ENCODE assay signal across 7 mouse cellular contexts in genomic region chr17:45584939-45585678, GRCm38 (mm10). TPM values are rescaled to one million over a fixed set of nuclear protein-coding genes. Genes with fewer than 3 reads are reported as not detected.
A peak's percentile ranks its signal among the peaks of the same experiment; 100 is the strongest.
DNase-seq lines count a peak whose midpoint lies in the region; ATAC-seq and TF ChIP-seq lines count a peak whose summit lies in the region.

No protein-coding gene starts in this region.

- TF ChIP-seq CTCF in heart, adult 2 months (IDR thresholded peaks at IDR 0.05), result no peak; the same call in 1 of the 2 replicates
- TF ChIP-seq CTCF in kidney, adult 2 months (conservative IDR thresholded peaks at IDR 0.05; ENCODE audit: insufficient read depth, insufficient read length, low read depth, low read length), result peak; percentile 75
- TF ChIP-seq CTCF in midbrain, postnatal 0 days (IDR thresholded peaks at IDR 0.05), result peak; percentile 89

- peak overlapping the region; percentile 51 for H3K9ac ChIP-seq in heart, adult 2 months (ENCODE audit: low read depth, low read length)
- H3K9ac ChIP-seq in midbrain, postnatal 0 days (replicated peaks; ENCODE audit: low read length, poor library complexity, severe bottlenecking), result no peak overlapping the region; the same call in 1 of the 2 replicates

- DNase-seq in adrenal gland, postnatal 10 days, result peak; percentile 87
- DNase-seq in embryonic facial prominence, embryonic 10.5 days (ENCODE audit: low spot score), result peak; percentile 90
- peak; percentile 88 for DNase-seq in heart, adult 2 months
- DNase-seq in kidney, adult 2 months, result peak; percentile 86
- DNase-seq in liver, result peak; percentile 76
- peak; percentile 86 for DNase-seq in midbrain, postnatal 0 days (ENCODE audit: low spot score)
- peak; percentile 51 to 66 for DNase-seq in spleen, postnatal 36 days (ENCODE audit: low spot score in 2 of 2)

- no peak overlapping the region for H3K4me2 ChIP-seq in midbrain, postnatal 0 days (ENCODE audit: low read depth, low read length, poor library complexity, severe bottlenecking)

- no peaks in the 10 kb centered on the region for H3K79me2 ChIP-seq in heart, adult 2 months (replicated peaks; ENCODE audit: control insufficient read depth, insufficient read depth, low read length)

- intact Hi-C loops in heart, adult 2 months (cut with DNase I), result loop anchor here (1.0 to 10.0 kb wide), 6 partner anchors 11 to 570 kb away; partner anchors contain the start of genes Mad2l1bp and Slc29a1

- TF ChIP-seq EP300 in heart, adult 2 months (IDR thresholded peaks at IDR 0.05; ENCODE audit: insufficient read depth, low read depth, low read length), result peak; percentile 39; the same call in 1 of the 2 replicates

- H3K27ac ChIP-seq in embryonic facial prominence, embryonic 10.5 days (replicated peaks), result peak overlapping the region; percentile 87
- H3K27ac ChIP-seq in heart, adult 2 months, result peak overlapping the region; percentile 90
- peak overlapping the region; percentile 92 for H3K27ac ChIP-seq in kidney, adult 2 months (ENCODE audit: insufficient read depth, low read depth, low read length)
- H3K27ac ChIP-seq in midbrain, postnatal 0 days (ENCODE audit: low read depth, low read length), result peak overlapping the region; percentile 69

- peaks cover 42% of the 10 kb centered on the region for H3K4me1 ChIP-seq in embryonic facial prominence, embryonic 10.5 days
- H3K4me1 ChIP-seq in heart, adult 2 months (ENCODE audit: control insufficient read depth, insufficient read depth, low read length), result peaks cover 27% of the 10 kb centered on the region
- H3K4me1 ChIP-seq in kidney, adult 2 months (ENCODE audit: control insufficient read depth, insufficient read depth, low read length), result peaks cover 26% of the 10 kb centered on the region
- no peaks in the 10 kb centered on the region for H3K4me1 ChIP-seq in midbrain, postnatal 0 days (ENCODE audit: insufficient read depth, low read length)

- 8% methylated on average over 14 of the region's 14 CpGs for WGBS in embryonic facial prominence, embryonic 10.5 days
- WGBS in heart, adult 2 months, result 6% methylated on average over 14 of the region's 14 CpGs
- WGBS in kidney, adult 2 months, result 20% methylated on average over 14 of the region's 14 CpGs
- 22% methylated on average over 14 of the region's 14 CpGs for WGBS in midbrain, postnatal 0 days

- peaks cover 4% of the 10 kb centered on the region; the same call in 1 of the 2 replicates for H3K9me3 ChIP-seq in embryonic facial prominence, embryonic 10.5 days
- no peaks in the 10 kb centered on the region for H3K9me3 ChIP-seq in midbrain, postnatal 0 days (ENCODE audit: low read length)

- peaks cover 37% of the 10 kb centered on the region for H3K36me3 ChIP-seq in embryonic facial prominence, embryonic 10.5 days (replicated peaks)
- H3K36me3 ChIP-seq in heart, adult 2 months (ENCODE audit: control insufficient read depth, insufficient read depth, low read length), result peaks cover 11% of the 10 kb centered on the region; the same call in 1 of the 2 replicates
- no peaks in the 10 kb centered on the region for H3K36me3 ChIP-seq in kidney, adult 2 months (ENCODE audit: control insufficient read depth, insufficient read depth, low read length)
- no peaks in the 10 kb centered on the region for H3K36me3 ChIP-seq in midbrain, postnatal 0 days (ENCODE audit: insufficient read depth, low read length)

- H3K4me3 ChIP-seq in embryonic facial prominence, embryonic 10.5 days, result peak overlapping the region; percentile 37
- peak overlapping the region; percentile 9; the same call in 1 of the 2 replicates for H3K4me3 ChIP-seq in heart, adult 2 months
- no peak overlapping the region for H3K4me3 ChIP-seq in kidney, adult 2 months (ENCODE audit: insufficient read depth, low read depth, low read length)
- no peak overlapping the region for H3K4me3 ChIP-seq in midbrain, postnatal 0 days (ENCODE audit: low read depth, low read length)

- no peaks in the 10 kb centered on the region for H3K27me3 ChIP-seq in embryonic facial prominence, embryonic 10.5 days (replicated peaks; ENCODE audit: low read depth, poor library complexity, severe bottlenecking)
- H3K27me3 ChIP-seq in heart, adult 2 months (ENCODE audit: control insufficient read depth, insufficient read depth, low read length), result no peaks in the 10 kb centered on the region
- H3K27me3 ChIP-seq in kidney, adult 2 months (replicated peaks; ENCODE audit: control insufficient read depth, insufficient read depth, low read length), result no peaks in the 10 kb centered on the region
- no peaks in the 10 kb centered on the region for H3K27me3 ChIP-seq in midbrain, postnatal 0 days (ENCODE audit: insufficient read depth, low read length)

- TF ChIP-seq POLR2A in heart, adult 2 months (IDR thresholded peaks at IDR 0.05; ENCODE audit: insufficient read depth, low read depth, low read length), result peak; percentile 69
- TF ChIP-seq POLR2A in kidney, adult 2 months (IDR thresholded peaks at IDR 0.05; ENCODE audit: low read depth, low read length), result no peak

- ATAC-seq in midbrain, postnatal 0 days (ENCODE audit: low FRiP score), result peak; percentile 71

RNA-seq across cellular contexts. Expression of gene Hsp90ab1, which starts 12.0 kb away (rescaled TPM):
- total RNA-seq in adrenal gland, postnatal 10 days (2021), result 1,000 to 10,000 TPM; 1,111 to 1,198 TPM
- polyA plus RNA-seq in embryonic facial prominence, embryonic 10.5 days (2016; fragmentation: Nextera tagmentation; extraction: Ambion mirVana), result 2,187 and 2,215 TPM in 2 replicates
- 1,000 to 10,000 TPM; 1,183 to 1,319 TPM for total RNA-seq in heart, adult 2 months (2021)
- 464 and 736 TPM in 2 replicates for polyA plus RNA-seq in heart, adult 2 months (2012; rRNA removed)
- polyA plus RNA-seq in kidney, adult 2 months (2012; rRNA removed), result 369 and 408 TPM in 2 replicates
- total RNA-seq in midbrain, postnatal 0 days (2014; rRNA removed), result 1,063 and 1,068 TPM in 2 replicates
- polyA plus RNA-seq in midbrain, postnatal 0 days (2015; fragmentation: Nextera tagmentation; extraction: Ambion mirVana), result 1,368 and 1,371 TPM in 2 replicates

RNA-seq across cellular contexts. Expression of gene Slc29a1, which starts 14.3 kb away (rescaled TPM):
- total RNA-seq in adrenal gland, postnatal 10 days (2021), result 100 to 1,000 TPM; 130 to 145 TPM
- 53.4 and 58.1 TPM in 2 replicates for polyA plus RNA-seq in embryonic facial prominence, embryonic 10.5 days (2016; fragmentation: Nextera tagmentation; extraction: Ambion mirVana)
- 10 to 100 TPM; 80.3 to 84.6 TPM for total RNA-seq in heart, adult 2 months (2021)
- 160 and 184 TPM in 2 replicates for polyA plus RNA-seq in heart, adult 2 months (2012; rRNA removed)
- 89.5 and 90.4 TPM in 2 replicates for polyA plus RNA-seq in kidney, adult 2 months (2012; rRNA removed)
- total RNA-seq in midbrain, postnatal 0 days (2014; rRNA removed), result 45.3 and 82.1 TPM in 2 replicates
- polyA plus RNA-seq in midbrain, postnatal 0 days (2015; fragmentation: Nextera tagmentation; extraction: Ambion mirVana), result 38.4 TPM in 2 replicates

RNA-seq across cellular contexts. Expression of gene Mymx, which starts 16.8 kb away (rescaled TPM):
- 1 to 10 TPM in 1 of 2 experiments, under 1 TPM in 1; 0.57 to 1.9 TPM for total RNA-seq in adrenal gland, postnatal 10 days (2021)
- 0.39 TPM in 2 replicates for polyA plus RNA-seq in embryonic facial prominence, embryonic 10.5 days (2016; fragmentation: Nextera tagmentation; extraction: Ambion mirVana)
- not detected for total RNA-seq in heart, adult 2 months (2021)
- not detected in 2 replicates for polyA plus RNA-seq in heart, adult 2 months (2012; rRNA removed)
- 6.4 and 7.1 TPM in 2 replicates for polyA plus RNA-seq in kidney, adult 2 months (2012; rRNA removed)
- total RNA-seq in midbrain, postnatal 0 days (2014; rRNA removed), result not detected in 2 replicates
- not detected in 2 replicates for polyA plus RNA-seq in midbrain, postnatal 0 days (2015; fragmentation: Nextera tagmentation; extraction: Ambion mirVana)

RNA-seq across cellular contexts. Expression of gene Slc35b2, which starts 21.4 kb away (rescaled TPM):
- 10 to 100 TPM; 65.9 TPM for total RNA-seq in adrenal gland, postnatal 10 days (2021)
- 95.8 and 101 TPM in 2 replicates for polyA plus RNA-seq in embryonic facial prominence, embryonic 10.5 days (2016; fragmentation: Nextera tagmentation; extraction: Ambion mirVana)
- 10 to 100 TPM; 23.4 to 24.0 TPM for total RNA-seq in heart, adult 2 months (2021)
- polyA plus RNA-seq in heart, adult 2 months (2012; rRNA removed), result 45.1 and 49.2 TPM in 2 replicates
- polyA plus RNA-seq in kidney, adult 2 months (2012; rRNA removed), result 75.5 and 96.1 TPM in 2 replicates
- 91.7 and 113 TPM in 2 replicates for total RNA-seq in midbrain, postnatal 0 days (2014; rRNA removed)
- polyA plus RNA-seq in midbrain, postnatal 0 days (2015; fragmentation: Nextera tagmentation; extraction: Ambion mirVana), result 71.8 and 75.3 TPM in 2 replicates

RNA-seq across cellular contexts. Expression of gene Nfkbie, which starts 29.6 kb away (rescaled TPM):
- total RNA-seq in adrenal gland, postnatal 10 days (2021), result 1 to 10 TPM; 4.4 to 6.2 TPM
- polyA plus RNA-seq in embryonic facial prominence, embryonic 10.5 days (2016; fragmentation: Nextera tagmentation; extraction: Ambion mirVana), result 6.6 and 7.1 TPM in 2 replicates
- 1 to 10 TPM; 1.1 TPM for total RNA-seq in heart, adult 2 months (2021)
- 1.6 and 2.2 TPM in 2 replicates for polyA plus RNA-seq in heart, adult 2 months (2012; rRNA removed)
- 4.3 and 5.8 TPM in 2 replicates for polyA plus RNA-seq in kidney, adult 2 months (2012; rRNA removed)
- total RNA-seq in midbrain, postnatal 0 days (2014; rRNA removed), result 2.0 and 4.8 TPM in 2 replicates
- polyA plus RNA-seq in midbrain, postnatal 0 days (2015; fragmentation: Nextera tagmentation; extraction: Ambion mirVana), result 2.5 and 3.1 TPM in 2 replicates

Comparison
In these comparisons a context has a peak if more than half of its experiments do, and no peak if none do; other contexts are left out.
1. H3K4me3 ChIP-seq: peak in embryonic facial prominence, embryonic 10.5 days (single experiment) and heart, adult 2 months (single experiment); none in kidney, adult 2 months (single experiment) and midbrain, postnatal 0 days (single experiment).
2. Peak in every context shown above with its lines, with median percentiles within 50 percentile points of each other: DNase-seq and H3K27ac ChIP-seq.